In the genomic region with DNA sequence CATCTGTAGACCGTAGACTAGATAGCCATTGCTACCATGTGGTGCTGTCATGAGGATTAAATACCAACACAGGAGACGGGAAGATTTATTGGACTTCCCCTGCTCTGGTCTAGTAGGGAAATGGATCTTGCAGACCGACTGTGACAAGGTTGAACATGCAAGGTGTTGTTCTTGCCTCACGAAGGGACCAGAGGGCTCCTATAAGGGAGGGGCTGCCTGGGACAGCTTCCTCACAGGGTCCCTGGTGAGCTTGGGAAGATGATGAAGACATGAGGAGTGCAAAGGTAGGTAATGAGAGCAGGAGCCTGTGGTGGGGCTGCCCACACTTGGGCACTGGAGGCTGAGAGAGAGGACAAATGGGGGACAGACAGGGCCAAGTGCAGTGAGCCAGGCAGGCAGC, we compare ENCODE assay signal across 17 mouse cellular contexts.
"Had no signal": no experiment of that assay in that cellular context is flagged by ENCODE, and none has a peak within 500 bp of the region (broad histone marks: within the 10 kb centered on the region; RNA-seq: fewer than 3 reads in every experiment).

No protein-coding gene starts in this region.

- H3K4me3 ChIP-seq: lung, embryonic 15.5 days; midbrain, embryonic 10.5 days; midbrain, embryonic 12.5 days; myocyte; neural tube, embryonic 13.5 days; neural tube, embryonic 15.5 days had no signal

- DNase-seq: liver, postnatal 0 days; lung, adult 2 months; lung, postnatal 14 days; lung, postnatal 36 days; midbrain, embryonic 14.5 days; right cerebral cortex, postnatal 25 days; right cerebral cortex, postnatal 4 days; spleen, adult 18-20 months; thymus, adult 18-20 months; thymus, postnatal 14 days; thymus, postnatal 36 days had no signal

- H3K4me1 ChIP-seq: midbrain, embryonic 12.5 days; neural tube, embryonic 15.5 days had no signal

- H3K9ac ChIP-seq: liver, postnatal 0 days; lung, embryonic 15.5 days; midbrain, embryonic 12.5 days; neural tube, embryonic 13.5 days; neural tube, embryonic 15.5 days had no signal

- H3K36me3 ChIP-seq: lung, embryonic 15.5 days; midbrain, embryonic 10.5 days; midbrain, embryonic 12.5 days; neural tube, embryonic 13.5 days; neural tube, embryonic 15.5 days had no signal

- H3K27ac ChIP-seq: lung, embryonic 15.5 days; midbrain, embryonic 10.5 days; midbrain, embryonic 12.5 days; neural tube, embryonic 13.5 days; neural tube, embryonic 15.5 days had no signal

- H3K27me3 ChIP-seq: lung, embryonic 15.5 days; midbrain, embryonic 12.5 days; neural tube, embryonic 13.5 days; neural tube, embryonic 15.5 days had no signal

- H3K9me3 ChIP-seq: lung, embryonic 15.5 days; midbrain, embryonic 10.5 days; midbrain, embryonic 12.5 days; neural tube, embryonic 13.5 days; neural tube, embryonic 15.5 days had no signal
